Mouse (Mus musculus) urinary bladder, postnatal 10 days (tissue): ENCODE measurements around the gene Cdrt4.

Source experiments
- DNase-seq: peaks from one replicate; pipeline ENCODE4 v3.0.0; 2022; ENCODE audit warnings: low spot score

Cdrt4 gene

DNA sequence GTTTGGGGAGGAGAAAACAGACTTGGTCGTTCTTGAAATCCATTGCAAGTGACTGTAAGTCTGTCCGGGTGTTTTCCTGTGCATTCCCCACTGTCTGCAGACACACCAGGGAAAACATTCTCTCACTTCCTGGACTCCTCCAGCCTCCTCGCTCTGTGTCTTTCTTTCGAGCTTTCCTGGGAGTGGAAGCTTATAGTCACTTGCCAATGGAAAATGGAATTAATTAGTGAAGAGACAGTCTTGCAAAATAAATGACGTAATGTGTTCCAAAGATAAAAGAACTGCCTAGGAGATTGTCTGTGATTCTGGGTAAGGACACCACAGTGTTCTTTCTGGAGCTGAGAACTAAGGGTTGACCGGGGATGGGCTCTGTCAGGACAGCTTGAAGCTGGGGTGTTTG lies 7.5 kb upstream of the Cdrt4 start:
- no peak for DNase-seq

- DNase-seq: no peak
Measured at GRCm38 (mm10) chr11:62945514-62945913, 5.5 kb upstream of the Cdrt4 start.

- DNase-seq: no peak
Measured at GRCm38 (mm10) chr11:62949548-62949947, 1.4 kb upstream of the Cdrt4 start.

DNA sequence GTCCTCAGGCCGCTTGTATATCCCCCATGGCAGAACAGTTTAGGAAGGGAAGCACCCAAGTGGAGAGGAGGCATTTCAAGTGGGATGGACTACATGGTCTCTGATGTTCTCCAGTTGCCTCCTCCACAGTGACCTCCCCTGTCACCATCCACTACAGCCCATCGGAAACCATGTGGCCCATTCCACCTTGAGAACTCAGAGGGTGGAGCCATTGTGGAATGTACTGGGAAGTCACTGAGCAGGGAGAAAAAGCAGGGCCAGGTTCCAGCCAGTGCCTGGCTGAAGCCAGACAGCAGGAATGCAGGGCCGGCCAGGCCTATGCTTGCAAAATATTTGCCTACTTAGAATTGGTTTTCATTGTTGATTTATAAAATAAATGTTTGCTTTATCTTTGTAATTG lies 3.8 kb downstream of the Cdrt4 start:
- no peak for DNase-seq

DNA sequence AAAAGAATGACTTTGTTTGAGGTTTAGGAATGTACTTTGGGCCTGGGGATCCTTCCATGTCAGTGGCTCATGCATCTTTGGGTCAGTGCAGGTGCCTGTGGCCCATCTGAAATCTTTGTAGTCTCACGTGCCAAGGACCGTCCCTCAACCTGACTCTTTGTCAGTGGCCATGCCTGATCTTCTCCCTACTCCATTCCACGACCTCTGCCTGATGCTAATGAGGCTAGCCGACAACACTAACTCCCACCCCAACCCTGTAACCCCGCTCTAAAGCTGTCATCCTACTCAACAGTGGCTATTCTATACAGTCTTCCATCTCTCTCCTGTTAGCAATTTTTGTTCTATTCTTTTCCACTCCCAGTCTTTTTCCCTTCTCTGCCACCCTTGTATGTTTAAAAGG lies 4.2 kb downstream of the Cdrt4 start:
- no peak for DNase-seq

DNA sequence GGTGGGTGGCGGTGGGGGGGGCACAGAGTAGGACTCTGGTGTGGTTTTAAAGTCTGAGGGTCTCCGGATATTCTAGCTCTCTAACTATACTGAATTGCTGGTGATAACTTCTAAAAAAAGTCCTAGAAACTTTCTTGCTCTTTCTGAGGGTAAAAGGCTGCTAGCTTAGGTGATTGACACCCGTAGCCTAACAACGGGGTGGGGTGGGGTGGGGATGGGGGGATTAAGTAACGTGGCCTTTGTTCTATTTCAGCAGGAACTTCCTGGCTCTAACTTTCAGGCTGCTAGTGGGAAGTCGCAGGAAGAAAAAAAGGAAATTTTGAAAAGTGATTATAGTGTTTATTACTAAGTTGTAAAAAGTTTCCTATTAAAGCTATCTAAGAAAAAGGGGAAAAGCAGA lies 4.8 kb downstream of the Cdrt4 start:
- no peak for DNase-seq

- DNase-seq: no peak
Measured at GRCm38 (mm10) chr11:62957626-62958180, 6.7 kb downstream of the Cdrt4 start.

DNA sequence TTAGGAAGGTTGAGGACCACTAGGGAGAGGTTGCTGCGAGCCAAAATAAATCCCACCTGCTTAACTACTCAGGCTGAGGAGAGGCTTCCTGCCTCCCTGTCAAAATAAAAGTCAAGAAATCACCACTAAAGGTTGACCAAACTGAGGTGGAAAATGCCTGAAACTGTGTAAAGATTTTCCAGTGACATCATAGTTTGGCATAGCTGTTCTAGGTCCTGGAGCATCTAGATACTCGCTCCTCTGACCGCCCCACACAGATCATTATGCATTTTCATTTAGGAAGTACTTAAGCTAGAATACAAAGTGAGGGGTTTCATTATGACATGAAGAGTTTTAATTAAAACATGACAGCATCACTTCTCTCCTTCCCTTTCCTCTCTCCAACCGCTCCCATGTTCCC lies 12.3 kb downstream of the Cdrt4 start:
- DNase-seq: no peak

GRCm38 (mm10) chr11:62966424-62966764 lies 15.4 kb downstream of the Cdrt4 start:
- DNase-seq: no peak

DNA sequence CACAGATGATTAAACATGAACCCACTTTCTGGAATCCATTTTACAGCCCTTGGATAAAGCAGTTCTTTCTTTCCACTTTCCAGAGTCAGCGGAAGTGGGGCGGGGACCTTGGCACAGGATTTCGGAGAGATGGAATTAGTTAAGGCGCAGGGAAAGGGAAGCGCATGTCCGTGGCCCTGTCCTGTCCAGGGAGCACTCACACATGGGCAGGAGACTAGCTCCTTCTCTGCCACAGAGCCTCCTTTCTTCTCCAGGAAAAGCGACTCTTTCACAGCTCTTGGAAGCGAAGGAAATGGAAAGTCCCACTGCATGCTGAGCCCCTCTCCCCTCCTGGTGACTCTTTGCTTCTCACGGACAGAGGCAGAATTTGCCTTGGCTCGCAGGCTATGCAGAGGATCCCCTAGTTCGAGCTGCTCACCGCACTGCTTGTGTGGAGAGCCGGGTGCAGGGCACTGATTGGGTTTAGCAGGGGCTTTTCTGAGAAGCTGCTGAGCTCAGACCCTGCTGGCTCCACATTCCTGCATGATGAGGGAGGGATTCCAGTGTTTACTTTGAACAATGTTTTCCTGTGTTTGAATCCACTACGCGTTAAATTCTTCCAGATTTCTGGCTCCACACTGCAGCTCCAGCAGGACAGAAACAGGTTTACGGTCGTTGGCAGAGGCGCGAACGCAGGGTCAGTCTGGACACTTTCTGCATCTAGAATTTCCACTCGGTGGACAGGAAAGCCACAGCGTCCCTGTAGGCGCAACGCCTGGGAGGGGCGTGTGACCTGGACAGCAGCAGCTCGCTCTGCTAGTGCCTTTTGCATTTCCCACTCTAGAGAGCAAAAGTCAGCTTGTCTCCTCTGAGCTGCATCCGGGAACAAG lies 16.0 kb downstream of the Cdrt4 start:
- DNase-seq: no peak

- DNase-seq: no peak
Measured at GRCm38 (mm10) chr11:62977176-62977575, 26.2 kb downstream of the Cdrt4 start.

DNA sequence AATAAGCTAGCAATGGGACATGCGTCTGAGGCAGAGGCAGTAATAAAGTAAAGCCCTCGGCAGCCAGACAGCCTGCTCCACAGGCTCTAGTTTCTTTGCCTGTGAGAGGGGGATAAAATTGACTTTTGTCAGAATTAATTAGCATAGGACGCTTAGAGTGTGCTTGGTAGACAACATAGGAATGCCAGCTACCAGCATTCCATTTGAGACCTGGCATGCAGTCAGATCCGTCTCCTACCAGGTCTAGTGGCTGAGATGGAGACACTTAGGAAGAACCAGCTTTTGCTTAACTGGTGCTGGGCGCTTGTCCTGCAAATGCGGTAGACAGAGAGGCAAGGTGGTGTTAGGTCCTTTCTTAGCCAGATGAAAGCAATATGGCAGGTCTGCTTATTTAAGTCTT lies 27.9 kb downstream of the Cdrt4 start:
- no peak for DNase-seq

GRCm38 (mm10) chr11:62981729-62982128 lies 30.7 kb downstream of the Cdrt4 start:
- no peak for DNase-seq

DNA sequence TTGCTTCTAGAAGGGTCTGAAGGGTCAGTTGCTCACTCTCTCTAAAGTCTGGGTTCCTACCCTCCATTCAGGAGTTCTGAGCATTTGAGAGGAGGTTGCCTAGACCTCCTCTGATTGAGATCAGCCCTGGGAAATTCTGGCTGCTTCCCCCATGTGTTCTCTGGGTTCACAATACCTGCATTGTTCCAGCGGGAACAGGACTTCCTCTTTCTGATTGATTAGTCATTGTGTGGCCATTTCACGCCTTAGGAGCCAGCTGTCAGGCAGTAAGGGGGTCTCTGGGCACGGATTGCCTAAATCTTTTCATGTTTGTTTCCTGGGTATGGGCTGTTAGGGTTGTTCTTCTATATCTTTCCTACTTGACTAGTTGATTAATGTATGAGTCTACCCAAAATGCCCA lies 32.8 kb downstream of the Cdrt4 start:
- DNase-seq: no peak

DNA sequence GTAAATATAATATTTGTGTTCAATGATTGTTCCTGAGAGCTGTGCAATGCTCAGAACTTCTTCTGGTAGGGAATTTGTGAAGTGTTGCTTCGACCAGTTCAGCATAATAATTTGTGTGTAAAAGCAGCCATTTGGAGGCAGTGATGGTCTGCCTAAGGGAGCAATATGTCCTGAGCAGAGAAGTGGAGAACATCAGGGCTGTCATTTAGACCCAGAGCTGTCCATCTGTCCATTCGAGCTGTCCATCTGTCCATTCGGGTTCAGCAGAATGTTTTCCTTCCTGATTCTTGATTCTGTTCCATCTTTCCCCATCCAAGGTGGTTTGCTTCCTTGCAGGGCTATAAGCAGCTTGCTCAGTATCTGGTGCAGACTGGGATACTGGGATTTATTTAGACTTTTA lies 33.4 kb downstream of the Cdrt4 start:
- DNase-seq: no peak

GRCm38 (mm10) chr11:62985075-62985474 lies 34.1 kb downstream of the Cdrt4 start:
- DNase-seq: no peak

- DNase-seq: no peak
Measured at GRCm38 (mm10) chr11:62986578-62986977, 35.6 kb downstream of the Cdrt4 start.

GRCm38 (mm10) chr11:62990150-62990685 lies 39.2 kb downstream of the Cdrt4 start:
- no peak for DNase-seq

DNA sequence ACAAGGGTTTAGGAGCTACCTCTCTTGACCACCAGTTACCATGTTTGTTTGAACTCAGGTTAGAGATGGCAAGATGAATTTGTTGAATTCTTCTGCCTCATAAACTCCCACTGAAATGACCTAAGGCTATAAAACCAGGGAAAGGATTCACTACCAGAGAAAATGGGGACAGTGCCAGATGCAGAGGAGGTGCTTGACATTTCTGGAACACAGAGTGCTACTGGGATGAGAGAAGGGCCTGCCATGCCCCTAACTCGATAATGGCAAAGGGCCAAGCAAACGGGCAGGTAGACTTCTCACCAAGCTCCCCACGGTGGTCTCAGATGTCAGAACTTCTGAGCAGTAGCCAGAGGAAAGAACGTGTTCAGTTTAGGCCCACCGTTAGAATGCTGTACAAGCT lies 39.8 kb downstream of the Cdrt4 start:
- DNase-seq: no peak

DNA sequence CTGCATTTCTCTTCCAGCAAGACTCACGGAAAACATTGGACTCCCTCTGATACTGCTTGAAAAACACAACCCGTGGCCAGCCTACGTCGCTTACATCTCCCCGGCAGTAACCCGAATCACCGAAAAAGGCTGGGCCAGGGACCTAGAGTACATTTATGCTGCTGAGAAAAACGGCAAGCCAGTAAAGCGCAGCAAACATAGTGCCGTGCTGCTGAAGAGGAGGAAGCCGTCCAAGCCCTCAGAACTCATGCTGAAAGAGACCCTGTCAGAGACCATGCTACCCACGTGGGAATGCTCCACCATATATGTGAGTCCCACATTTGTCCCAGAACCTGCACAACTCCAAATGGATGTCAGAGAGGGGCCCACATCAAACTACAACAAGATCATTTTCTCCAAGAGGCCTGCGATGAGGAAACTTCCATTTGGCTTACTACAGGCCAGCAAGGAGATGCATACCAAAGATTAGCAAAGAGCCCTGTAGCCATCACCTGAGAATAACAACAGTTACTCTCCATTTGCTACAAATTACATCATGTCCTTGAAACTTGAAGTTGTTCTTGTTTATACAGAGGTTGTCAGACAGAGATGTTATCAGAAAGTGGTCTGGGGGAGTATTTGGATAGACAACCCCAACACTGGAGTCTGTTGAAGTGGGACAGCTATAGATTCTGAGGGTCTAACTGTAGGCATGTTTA lies 41.7 kb downstream of the Cdrt4 start:
- DNase-seq: no peak

DNA sequence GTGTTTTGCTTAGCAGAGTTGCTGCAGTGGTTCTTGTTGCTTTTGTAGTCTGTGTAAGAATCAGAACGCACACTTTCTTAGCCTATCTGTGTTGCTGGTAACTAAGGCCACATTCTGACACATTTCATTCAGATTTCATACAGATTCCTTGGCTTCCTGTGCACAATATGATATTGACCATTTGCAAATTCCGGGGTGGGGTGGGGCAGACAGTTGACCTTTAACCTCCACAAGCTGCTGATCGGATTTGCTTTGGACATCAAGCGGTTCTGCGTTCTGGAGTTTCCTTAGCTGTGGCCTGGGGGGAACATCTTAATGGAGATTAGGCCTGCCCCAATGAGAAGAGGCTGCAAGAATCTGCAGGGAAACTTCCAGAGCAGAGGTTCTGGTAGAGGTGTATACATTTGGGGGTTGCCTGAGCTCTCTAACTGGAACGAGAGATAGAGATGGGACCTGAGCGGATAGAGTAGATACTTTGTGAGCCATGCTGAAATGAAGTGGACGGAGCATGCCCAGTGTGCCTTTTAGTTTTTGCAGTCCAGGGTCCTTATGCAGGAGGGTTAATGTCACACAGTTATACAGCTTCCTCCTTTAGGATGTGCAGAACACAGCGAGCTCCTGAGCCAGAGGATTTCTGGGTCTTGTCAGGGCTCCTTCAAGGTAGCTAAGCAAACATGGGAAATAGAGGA lies 44.2 kb downstream of the Cdrt4 start:
- no peak for DNase-seq

DNA sequence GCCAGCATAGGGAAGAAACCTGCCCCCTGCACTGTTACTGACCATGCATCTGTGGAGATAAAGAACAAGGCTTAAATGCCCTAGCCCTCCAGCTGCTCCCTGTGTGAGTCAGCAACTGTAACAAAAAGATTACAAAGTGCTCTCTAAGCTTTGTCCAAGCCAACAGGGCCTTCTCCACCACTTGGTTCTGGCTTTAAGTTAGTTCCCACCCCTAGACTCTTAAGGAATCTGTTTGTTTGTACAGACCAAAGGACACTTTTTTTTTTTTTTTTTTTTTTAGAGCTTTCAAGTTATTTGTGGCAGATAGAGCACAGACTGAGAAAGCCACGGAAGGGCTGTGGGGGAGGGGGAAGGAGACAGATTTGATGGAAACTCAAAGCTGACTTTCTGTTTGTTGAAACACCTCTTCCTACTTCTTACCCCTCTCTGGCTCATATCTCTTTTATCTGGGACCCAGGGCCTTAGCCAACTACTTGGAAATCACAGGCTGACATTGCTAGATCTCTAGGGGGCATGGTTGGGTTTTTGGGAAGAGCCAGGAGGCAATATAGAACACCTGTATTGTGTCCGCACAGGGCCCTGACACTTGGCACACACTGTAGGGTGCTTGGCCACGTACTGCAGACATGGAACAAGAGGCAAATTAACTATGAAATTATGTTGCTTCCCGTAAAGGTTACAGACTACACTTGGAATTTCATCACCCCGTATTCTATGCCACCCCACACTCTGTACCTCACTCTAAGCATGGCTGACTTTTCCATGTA lies 44.9 kb downstream of the Cdrt4 start:
- no peak for DNase-seq
